Mouse (Mus musculus) embryonic facial prominence, embryonic 14.5 days (tissue): ENCODE results near the gene Utrn. TPM values are rescaled to one million over a fixed set of nuclear protein-coding genes. Genes with fewer than 3 reads are reported as not detected.

Experiments used
- ATAC-seq: fragments of 200-750 bp; cut with Nextera tagmentation; 2 replicates; pipeline ENCODE4 v1.8.0; 2017; ENCODE audit warnings: low read depth, moderate number of reproducible peaks, moderate TSS enrichment
- DNase-seq: peaks from one replicate; pipeline ENCODE4 v3.0.0-alpha.2; 2015; ENCODE audit warnings: low spot score
- H3K27ac ChIP-seq: fragments of 300-500 bp; sonication (generic); replicated peaks from 2 replicates; pipeline ENCODE4 v1.5.1; 2014; ENCODE audit warnings: low read depth, mild to moderate bottlenecking, low read length, moderate library complexity
- H3K27me3 ChIP-seq: fragments of 300-500 bp; sonication (generic); replicated peaks from 2 replicates; pipeline ENCODE4 v1.6.1; 2014; ENCODE audit warnings: low read length; ENCODE audit not compliant: control insufficient read depth, insufficient read depth
- H3K36me3 ChIP-seq: fragments of 300-500 bp; sonication (generic); 2 replicates; pipeline ENCODE4 v1.6.1; 2014; ENCODE audit warnings: low read length, mixed read lengths; ENCODE audit not compliant: control insufficient read depth, insufficient read depth
- H3K4me1 ChIP-seq: fragments of 300-500 bp; sonication (generic); 2 replicates; pipeline ENCODE4 v1.6.1; 2014; ENCODE audit warnings: antibody characterized with exemption, low read length; ENCODE audit not compliant: control insufficient read depth, insufficient read depth
- H3K4me2 ChIP-seq: fragments of 300-500 bp; sonication (generic); 2 replicates; pipeline ENCODE4 v1.6.1; 2014; ENCODE audit warnings: low read depth, mild to moderate bottlenecking, low read length, moderate library complexity, mixed read lengths
- H3K4me3 ChIP-seq: fragments of 300-500 bp; sonication (generic); 2 replicates; pipeline ENCODE4 v1.5.1; 2014; ENCODE audit warnings: low read depth, mild to moderate bottlenecking, low read length
- H3K9ac ChIP-seq: fragments of 300-500 bp; sonication (generic); 2 replicates; pipeline ENCODE4 v1.6.1; 2014; ENCODE audit warnings: low read depth, mild to moderate bottlenecking, low read length, moderate library complexity, mixed read lengths
- H3K9me3 ChIP-seq: fragments of 300-500 bp; sonication (generic); 2 replicates; pipeline ENCODE4 v1.6.1; 2016; ENCODE audit warnings: low read length; ENCODE audit not compliant: control insufficient read depth
- WGBS: fragments of 180-500 bp; shearing (Covaris S2); extraction: QIAGEN DNeasy Blood & Tissue Kit; methylation state at CpG from one replicate; pipeline ENCODE4 v1.1.7; 2014; 5-methylcytosine and 5-hydroxymethylcytosine counted together
- polyA plus RNA-seq: library from polyadenylated mRNA; unstranded; fragments of >200 nt; fragmentation: Nextera tagmentation; extraction: Ambion mirVana; gene quantifications from 2 replicates; pipeline ENCODE4 v1.2.1, GENCODE M21; 2014

Gene Utrn
- polyA plus RNA-seq, 1 experiment from 2014 or later, result 73.3 TPM

- H3K9ac ChIP-seq, result no peak overlapping the region
Measured at GRCm38 (mm10) chr10:12853776-12854175, 15.4 kb downstream of the Utrn start.

DNA sequence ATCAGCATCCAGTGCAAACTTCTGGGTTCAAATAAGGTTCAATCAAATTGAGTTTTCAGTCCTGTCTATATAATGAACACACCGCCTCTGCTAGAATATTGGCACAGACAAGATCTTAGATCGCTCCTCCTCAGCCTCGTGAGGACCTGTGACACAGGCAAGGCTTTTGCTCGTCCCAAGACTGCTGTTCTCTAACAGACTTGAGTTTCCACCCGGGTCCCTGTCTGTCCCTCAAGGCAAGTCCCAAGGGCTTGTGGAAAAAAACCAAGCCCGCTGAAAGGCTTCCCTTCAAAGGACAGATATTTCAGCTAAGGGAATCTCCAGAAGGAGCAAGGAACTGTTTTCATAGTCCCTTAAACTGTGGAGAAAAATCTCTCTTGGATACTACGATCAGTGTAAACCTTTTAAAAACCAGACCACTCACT is 16.0 kb downstream of the Utrn start:
- Histone ChIP-seq H3K36me3 (no peaks in the 10 kb centered on the region), H3K4me2 (no peak overlapping the region), H3K27ac (no peak overlapping the region), H3K27me3 (no peaks in the 10 kb centered on the region), H3K9ac (no peak overlapping the region), H3K4me1 (peaks cover 23% of the 10 kb centered on the region), H3K4me3 (no peak overlapping the region), H3K9me3 (no peaks in the 10 kb centered on the region)
- DNase-seq (no peak), ATAC-seq (no peak)
- WGBS, result 49% methylated on average over 7 of the region's 7 CpGs

More at GRCm38 (mm10) chr10:12853776-12854175, 15.4 kb downstream of the Utrn start:
- DNase-seq (no peak), ATAC-seq (no peak)
- WGBS, result 70% methylated on average over 6 of the region's 6 CpGs
- no peak overlapping the region for H3K4me2 ChIP-seq
- no peaks in the 10 kb centered on the region for H3K9me3 ChIP-seq
- no peaks in the 10 kb centered on the region for H3K36me3 ChIP-seq
- no peak overlapping the region for H3K4me3 ChIP-seq
- peaks cover 20% of the 10 kb centered on the region for H3K4me1 ChIP-seq
- no peaks in the 10 kb centered on the region for H3K27me3 ChIP-seq
- no peak overlapping the region for H3K27ac ChIP-seq

GRCm38 (mm10) chr10:12852416-12853195 is 16.6 kb downstream of the Utrn start:
- Histone ChIP-seq H3K4me1 (peaks cover 23% of the 10 kb centered on the region), H3K4me3 (no peak overlapping the region), H3K9me3 (no peaks in the 10 kb centered on the region), H3K9ac (no peak overlapping the region), H3K4me2 (no peak overlapping the region), H3K36me3 (no peaks in the 10 kb centered on the region), H3K27me3 (no peaks in the 10 kb centered on the region), H3K27ac (no peak overlapping the region)
- 72% methylated on average over 15 of the region's 15 CpGs for WGBS
- DNase-seq, result no peak
- no peak for ATAC-seq

DNA sequence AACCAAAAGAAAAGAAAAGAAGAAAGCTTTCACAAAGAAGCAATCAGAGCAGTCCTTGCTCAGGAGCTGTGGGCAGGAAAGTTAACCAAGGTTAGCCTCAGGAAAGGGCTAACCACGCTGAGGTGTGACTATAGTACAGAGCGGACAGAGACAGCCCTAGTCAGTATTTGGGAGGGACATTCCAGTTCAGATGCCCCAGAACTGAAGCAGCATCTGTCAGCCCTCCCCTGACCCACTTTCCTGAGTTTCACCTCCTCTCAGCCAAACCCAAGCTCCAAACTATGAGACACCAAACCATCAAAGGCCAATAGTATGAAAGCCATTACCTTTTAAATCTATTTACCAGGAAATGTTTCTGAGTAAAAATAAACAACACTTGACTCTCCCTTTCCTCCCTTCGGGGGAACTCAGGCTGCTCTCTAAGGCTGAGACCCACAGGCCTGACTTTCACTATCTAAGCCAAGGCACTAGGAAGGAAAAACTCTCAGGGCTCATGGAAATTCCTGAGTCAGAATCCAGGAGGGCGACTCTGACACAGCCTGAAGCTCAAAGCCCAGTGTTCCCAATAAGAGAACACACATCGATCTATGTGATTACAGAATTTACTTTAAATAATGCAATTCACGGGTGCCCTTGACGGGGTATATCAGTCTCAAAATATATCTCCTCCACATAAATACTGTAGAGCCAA is 18.2 kb downstream of the Utrn start:
- Histone ChIP-seq H3K4me1 (peaks cover 23% of the 10 kb centered on the region), H3K4me2 (no peak overlapping the region), H3K27ac (no peak overlapping the region), H3K27me3 (no peaks in the 10 kb centered on the region), H3K36me3 (no peaks in the 10 kb centered on the region), H3K9me3 (no peaks in the 10 kb centered on the region), H3K9ac (no peak overlapping the region), H3K4me3 (no peak overlapping the region)
- DNase-seq (no peak), ATAC-seq (no peak)
- WGBS, result 76% methylated on average over 7 of the region's 7 CpGs

GRCm38 (mm10) chr10:12848322-12849108 is 20.6 kb downstream of the Utrn start:
- ATAC-seq, result peak; percentile 72; the same call in 1 of the 2 replicates
- peak overlapping the region; percentile 55 for H3K27ac ChIP-seq
- 41% methylated on average over 10 of the region's 10 CpGs for WGBS

DNA sequence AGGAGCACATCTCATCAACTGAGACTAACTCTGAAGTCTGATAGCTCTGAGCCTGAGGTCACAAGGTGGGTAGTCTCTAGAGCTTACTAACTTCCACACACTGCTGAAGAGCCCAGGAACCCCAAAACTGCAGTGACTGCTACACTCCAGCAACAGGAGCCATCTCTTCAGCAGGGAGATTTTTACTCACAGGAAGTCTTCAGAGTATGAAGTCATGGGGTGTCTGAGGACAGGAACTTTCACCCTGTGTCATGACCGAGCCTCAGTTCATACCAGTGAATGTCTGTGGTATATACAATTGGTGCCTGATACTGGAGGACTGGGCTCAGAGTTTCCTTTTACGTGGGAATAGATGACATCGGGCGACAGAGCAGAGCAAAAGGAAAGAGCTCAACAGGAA is 26.6 kb downstream of the Utrn start:
- 76% methylated on average over 4 of the region's 4 CpGs for WGBS
- DNase-seq (no peak), ATAC-seq (no peak)
- Histone ChIP-seq H3K27me3 (no peaks in the 10 kb centered on the region), H3K4me2 (no peak overlapping the region), H3K4me1 (no peaks in the 10 kb centered on the region), H3K9me3 (no peaks in the 10 kb centered on the region), H3K27ac (no peak overlapping the region), H3K4me3 (no peak overlapping the region), H3K9ac (no peak overlapping the region), H3K36me3 (peaks cover 4% of the 10 kb centered on the region; the same call in 1 of the 2 replicates)

More at GRCm38 (mm10) chr10:12848322-12849108, 20.6 kb downstream of the Utrn start:
- no peaks in the 10 kb centered on the region for H3K9me3 ChIP-seq
- peak overlapping the region; percentile 15; the same call in 1 of the 2 replicates for H3K4me2 ChIP-seq
- H3K4me1 ChIP-seq, result peaks cover 13% of the 10 kb centered on the region; the same call in 1 of the 2 replicates
- peak; percentile 80 for DNase-seq
- H3K4me3 ChIP-seq, result no peak overlapping the region
- H3K36me3 ChIP-seq, result peaks cover 4% of the 10 kb centered on the region; the same call in 1 of the 2 replicates
- no peaks in the 10 kb centered on the region for H3K27me3 ChIP-seq
- peak overlapping the region; percentile 2; the same call in 1 of the 2 replicates for H3K9ac ChIP-seq

- no peak overlapping the region for H3K4me3 ChIP-seq
- ATAC-seq, result no peak
Measured at GRCm38 (mm10) chr10:12841497-12841896, 27.7 kb downstream of the Utrn start.

GRCm38 (mm10) chr10:12837636-12838035 is 31.5 kb downstream of the Utrn start:
- Histone ChIP-seq H3K27ac (no peak overlapping the region), H3K9ac (no peak overlapping the region), H3K4me3 (no peak overlapping the region), H3K4me2 (no peak overlapping the region), H3K36me3 (no peaks in the 10 kb centered on the region), H3K9me3 (no peaks in the 10 kb centered on the region), H3K27me3 (no peaks in the 10 kb centered on the region), H3K4me1 (no peaks in the 10 kb centered on the region)
- no peak for ATAC-seq
- DNase-seq, result no peak
- 60% methylated on average over 1 of the region's 1 CpGs for WGBS

More at GRCm38 (mm10) chr10:12841497-12841896, 27.7 kb downstream of the Utrn start:
- H3K9ac ChIP-seq, result no peak overlapping the region
- 61% methylated on average over 5 of the region's 5 CpGs for WGBS
- no peak for DNase-seq
- H3K4me1 ChIP-seq, result no peaks in the 10 kb centered on the region
- H3K9me3 ChIP-seq, result no peaks in the 10 kb centered on the region
- no peak overlapping the region for H3K27ac ChIP-seq
- no peaks in the 10 kb centered on the region for H3K27me3 ChIP-seq
- H3K36me3 ChIP-seq, result peaks cover 4% of the 10 kb centered on the region; the same call in 1 of the 2 replicates
- no peak overlapping the region for H3K4me2 ChIP-seq
